Mouse (Mus musculus) neutrophil, adult 83 days (primary cell): ENCODE results near the gene Rlf. TPM values are rescaled to one million over a fixed set of nuclear protein-coding genes. Genes with fewer than 3 reads are reported as not detected.

ENCODE experiments used
- total RNA-seq, 2 experiments: library from RNA; stranded (reverse); gene quantifications; one replicate each; pipeline ENCODE4 v1.2.4; 2023

Rlf gene
- 10 to 100 TPM; 69.8 to 80.9 TPM for total RNA-seq

GRCm38 (mm10) chr4:121214793-121215304 lies at the start of gene Rlf:
Rlf (minus strand) TSS chr4:121215084.

GRCm38 (mm10) chr4:121109126-121109525 lies 105.8 kb downstream of the Rlf start, which contains the start of gene Tmco2:
Tmco2 (minus strand) TSS chr4:121109226.

GRCm38 (mm10) chr4:121097650-121098378 lies 117.1 kb downstream of the Rlf start, which contains the start of gene Zmpste24:
Zmpste24 (minus strand) TSS chr4:121098241.

Other genes with a start within 250 kb of the Rlf start
- 100 to 1,000 TPM; 158 to 165 TPM for gene Smap2, start 197.8 kb downstream of the Rlf start, total RNA-seq
- not detected for gene Col9a2, start 175.7 kb downstream of the Rlf start, total RNA-seq
- 100 to 1,000 TPM; 107 to 110 TPM for gene Zmpste24, start 116.8 kb downstream of the Rlf start, total RNA-seq
- not detected for gene Tmco2, start 105.9 kb downstream of the Rlf start, total RNA-seq
- not detected for gene Gm12888, start 109.8 kb upstream of the Rlf start, total RNA-seq
- not detected for gene Gm12886, start 208.0 kb upstream of the Rlf start, total RNA-seq